ENCODE assay signal across 9 mouse cellular contexts in the genomic region with DNA sequence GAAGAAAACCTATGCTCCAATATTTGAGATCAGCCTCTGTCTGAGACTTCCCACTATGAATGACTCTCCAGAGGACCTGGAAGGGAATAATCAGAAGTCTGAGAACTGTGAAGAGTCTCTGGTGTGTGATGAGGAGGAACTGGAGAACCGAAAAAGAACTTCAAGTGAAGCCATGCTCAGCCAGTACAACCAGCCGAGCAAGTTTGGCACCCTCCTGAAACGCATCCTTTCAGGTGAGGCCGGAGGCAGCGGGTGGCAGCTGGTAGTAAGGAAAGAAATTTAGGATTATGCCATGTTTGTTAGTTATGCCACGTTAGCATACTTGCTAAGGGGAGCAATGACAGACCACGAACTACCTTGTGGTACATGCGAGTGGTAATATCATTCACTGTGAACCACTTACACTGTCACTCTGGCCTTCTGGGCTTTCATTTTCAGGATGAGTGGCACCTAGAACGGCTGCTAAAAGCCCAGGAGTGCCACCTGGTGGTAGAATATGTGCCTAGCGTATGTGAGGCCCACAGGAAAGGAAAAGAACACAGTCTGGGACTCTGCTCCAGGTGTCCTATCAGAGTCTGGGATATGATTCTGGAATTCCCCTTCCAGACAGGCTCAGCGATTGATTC. TPM values are rescaled to one million over a fixed set of nuclear protein-coding genes. Genes with fewer than 3 reads are reported as not detected.
DNase-seq lines count a peak whose midpoint lies in the region; ATAC-seq lines count a peak whose summit lies in the region.
"Had no signal": no experiment of that assay in that cellular context is flagged by ENCODE, and none has a peak within 500 bp of the region (broad histone marks: within the 10 kb centered on the region; RNA-seq: fewer than 3 reads in every experiment).

No protein-coding gene starts in this region.

- no peaks in the 10 kb centered on the region for H3K36me3 ChIP-seq in midbrain, embryonic 11.5 days (ENCODE audit: control insufficient read depth, insufficient read depth, low read length)
- H3K36me3 ChIP-seq in midbrain, embryonic 15.5 days (replicated peaks): no peaks in the 10 kb centered on the region
- H3K36me3 ChIP-seq in forebrain, embryonic 14.5 days (ENCODE audit: control insufficient read depth, insufficient read depth, low read length): no peaks in the 10 kb centered on the region
- H3K36me3 ChIP-seq: embryonic facial prominence, embryonic 13.5 days had no signal

- no peak overlapping the region for H3K27ac ChIP-seq in midbrain, embryonic 11.5 days (ENCODE audit: low read depth, low read length)
- no peak overlapping the region for H3K27ac ChIP-seq in midbrain, embryonic 15.5 days
- no peak overlapping the region for H3K27ac ChIP-seq in forebrain, embryonic 14.5 days (ENCODE audit: low read depth, low read length)
- H3K27ac ChIP-seq: embryonic facial prominence, embryonic 13.5 days had no signal

- no peak overlapping the region for H3K4me3 ChIP-seq in midbrain, embryonic 11.5 days (ENCODE audit: low read depth, low read length)
- no peak overlapping the region for H3K4me3 ChIP-seq in midbrain, embryonic 15.5 days
- no peak overlapping the region for H3K4me3 ChIP-seq in forebrain, embryonic 14.5 days (ENCODE audit: low read depth, low read length)
- H3K4me3 ChIP-seq: embryonic facial prominence, embryonic 13.5 days had no signal

- peak; percentile 65; the same call in 1 of the 2 replicates for ATAC-seq in midbrain, embryonic 11.5 days (ENCODE audit: low FRiP score)
- ATAC-seq in midbrain, embryonic 15.5 days (replicated peaks): no peak
- peak; percentile 73 for ATAC-seq in forebrain, embryonic 14.5 days

- H3K4me1 ChIP-seq in midbrain, embryonic 11.5 days (ENCODE audit: control insufficient read depth, insufficient read depth, low read length): no peaks in the 10 kb centered on the region
- no peaks in the 10 kb centered on the region for H3K4me1 ChIP-seq in midbrain, embryonic 15.5 days
- H3K4me1 ChIP-seq in forebrain, embryonic 14.5 days (ENCODE audit: control insufficient read depth, insufficient read depth, low read length): no peaks in the 10 kb centered on the region

- peak; percentile 93 for DNase-seq in midbrain, embryonic 11.5 days (ENCODE audit: low spot score, missing footprints)
- peak; percentile 52 for DNase-seq in cerebellum, adult 11 months
- DNase-seq in forebrain, embryonic 14.5 days (ENCODE audit: low spot score): peak; percentile 88
- peak; percentile 50 for DNase-seq in hindlimb bud, embryonic 11.5 days (ENCODE audit: extremely low spot score, low read depth, low spot score)
- DNase-seq in left cerebral cortex, adult 18-20 months (ENCODE audit: low spot score in 2 of 2): peak; percentile 72 to 83
- DNase-seq in mesoderm, embryonic 11.5 days (ENCODE audit: low read depth, low spot score): peak; percentile 79
- peak; percentile 10 to 68 for DNase-seq in spleen, postnatal 10 days (ENCODE audit: low spot score in 2 of 2)

- H3K9ac ChIP-seq in midbrain, embryonic 11.5 days (ENCODE audit: low read length): no peak overlapping the region
- no peak overlapping the region for H3K9ac ChIP-seq in midbrain, embryonic 15.5 days
- H3K9ac ChIP-seq in forebrain, embryonic 14.5 days (ENCODE audit: low read length): no peak overlapping the region
- H3K9ac ChIP-seq: embryonic facial prominence, embryonic 13.5 days had no signal

- 45% methylated on average over 11 of the region's 11 CpGs for WGBS in midbrain, embryonic 11.5 days
- WGBS in midbrain, embryonic 15.5 days: 47% methylated on average over 11 of the region's 11 CpGs
- 43% methylated on average over 11 of the region's 11 CpGs for WGBS in forebrain, embryonic 14.5 days

- H3K9me3 ChIP-seq in midbrain, embryonic 11.5 days (ENCODE audit: control insufficient read depth, low read length): no peaks in the 10 kb centered on the region
- H3K9me3 ChIP-seq in midbrain, embryonic 15.5 days: no peaks in the 10 kb centered on the region
- H3K9me3 ChIP-seq in forebrain, embryonic 14.5 days (replicated peaks; ENCODE audit: control insufficient read depth, low read length): no peaks in the 10 kb centered on the region
- H3K9me3 ChIP-seq: embryonic facial prominence, embryonic 13.5 days had no signal

- H3K4me2 ChIP-seq in midbrain, embryonic 11.5 days: no peak overlapping the region
- H3K4me2 ChIP-seq in midbrain, embryonic 15.5 days: no peak overlapping the region
- H3K4me2 ChIP-seq in forebrain, embryonic 14.5 days (ENCODE audit: low read length): no peak overlapping the region
- H3K4me2 ChIP-seq: embryonic facial prominence, embryonic 13.5 days had no signal

- H3K27me3 ChIP-seq in midbrain, embryonic 11.5 days (ENCODE audit: control insufficient read depth, insufficient read depth, low read length): no peaks in the 10 kb centered on the region; the same call in 1 of the 2 replicates
- H3K27me3 ChIP-seq in midbrain, embryonic 15.5 days (replicated peaks): no peaks in the 10 kb centered on the region
- no peaks in the 10 kb centered on the region for H3K27me3 ChIP-seq in forebrain, embryonic 14.5 days (replicated peaks; ENCODE audit: control insufficient read depth, insufficient read depth, low read length)
- H3K27me3 ChIP-seq: embryonic facial prominence, embryonic 13.5 days had no signal

RNA-seq across cellular contexts. Expression of a gene that starts 39.6 kb away (rescaled TPM):
- polyA plus RNA-seq in midbrain, embryonic 11.5 days (2014; fragmentation: Nextera tagmentation; extraction: Ambion mirVana): 2.5 and 2.7 TPM in 2 replicates
- polyA plus RNA-seq in midbrain, embryonic 15.5 days (2015; fragmentation: Nextera tagmentation; extraction: Ambion mirVana): 0.49 and 0.81 TPM in 2 replicates
- 1.0 and 1.2 TPM in 2 replicates for polyA plus RNA-seq in forebrain, embryonic 14.5 days (2014; fragmentation: Nextera tagmentation; extraction: Ambion mirVana)
- 1 to 10 TPM; 1.1 to 1.9 TPM for total RNA-seq in left cerebral cortex, adult 18-20 months (2021)

Comparison
In these comparisons a context has a peak if more than half of its experiments do, and no peak if none do; other contexts are left out.
1. DNase-seq: peak in every context shown above with its lines; median percentile 93 in midbrain, embryonic 11.5 days; 88 in forebrain, embryonic 14.5 days; 79 in mesoderm, embryonic 11.5 days; 78 in left cerebral cortex, adult 18-20 months; 52 in cerebellum, adult 11 months; 50 in hindlimb bud, embryonic 11.5 days; 39 in spleen, postnatal 10 days.